Mouse (Mus musculus): ENCODE measurements around the gene Msh4.
"Not testable (repeated sequence)": the region's sequence is repeated elsewhere in the genome, so short reads cannot be mapped to it uniquely, and the experiment has no call there.

Msh4 gene

GRCm38 (mm10) chr3:153911197-153911881 lies 5.4 kb upstream of the Msh4 start:
- no peak for DNase-seq (ENCODE audit: low spot score)

GRCm38 (mm10) chr3:153910489-153910888 lies 4.6 kb upstream of the Msh4 start:
- no peak for DNase-seq (ENCODE audit: low spot score)

GRCm38 (mm10) chr3:153908919-153909318 lies 3.0 kb upstream of the Msh4 start:
- DNase-seq (ENCODE audit: low spot score): no peak

GRCm38 (mm10) chr3:153905251-153906135 lies 445 bp downstream of the Msh4 start:
- no peak for DNase-seq (ENCODE audit: low spot score)

- DNase-seq (ENCODE audit: low spot score): peak; percentile 15
Measured at GRCm38 (mm10) chr3:153904586-153904985, 1.4 kb downstream of the Msh4 start.

GRCm38 (mm10) chr3:153902595-153902994 lies 3.3 kb downstream of the Msh4 start:
- no peak for DNase-seq (ENCODE audit: low spot score)

GRCm38 (mm10) chr3:153901904-153902303 lies 4.0 kb downstream of the Msh4 start:
- no peak for DNase-seq (ENCODE audit: low spot score)

GRCm38 (mm10) chr3:153897216-153897615 lies 8.7 kb downstream of the Msh4 start:
- DNase-seq (ENCODE audit: low spot score): no peak

- DNase-seq (ENCODE audit: low spot score): no peak
Measured at GRCm38 (mm10) chr3:153895454-153895853, 10.5 kb downstream of the Msh4 start.

GRCm38 (mm10) chr3:153889188-153889781 lies 16.7 kb downstream of the Msh4 start:
- DNase-seq (ENCODE audit: low spot score): no peak

GRCm38 (mm10) chr3:153888141-153888540 lies 17.8 kb downstream of the Msh4 start:
- no peak for DNase-seq (ENCODE audit: low spot score)

GRCm38 (mm10) chr3:153886296-153886695 lies 19.6 kb downstream of the Msh4 start:
- DNase-seq (ENCODE audit: low spot score): no peak

GRCm38 (mm10) chr3:153871396-153871795 lies 34.5 kb downstream of the Msh4 start:
- DNase-seq (ENCODE audit: low spot score): no peak

GRCm38 (mm10) chr3:153867149-153868136 lies 38.5 kb downstream of the Msh4 start:
- DNase-seq (ENCODE audit: low spot score): no peak

GRCm38 (mm10) chr3:153864636-153865429 lies 41.1 kb downstream of the Msh4 start:
- DNase-seq (ENCODE audit: low spot score): no peak

GRCm38 (mm10) chr3:153863816-153864215 lies 42.1 kb downstream of the Msh4 start:
- DNase-seq (ENCODE audit: low spot score): no peak

- DNase-seq (ENCODE audit: low spot score): not testable (repeated sequence)
Measured at GRCm38 (mm10) chr3:153860392-153860791, 45.5 kb downstream of the Msh4 start.

GRCm38 (mm10) chr3:153858350-153859001 lies 47.5 kb downstream of the Msh4 start:
- DNase-seq (ENCODE audit: low spot score): no peak

- DNase-seq (ENCODE audit: low spot score): no peak
Measured at GRCm38 (mm10) chr3:153852266-153852665, 53.7 kb downstream of the Msh4 start.

GRCm38 (mm10) chr3:153850759-153851158 lies 55.2 kb downstream of the Msh4 start:
- DNase-seq (ENCODE audit: low spot score): no peak

Measured in ovary, adult 18-20 months (tissue).